Mouse (Mus musculus) forebrain, embryonic 14.5 days (tissue): ENCODE results near the gene Zbed6. TPM values are rescaled to one million over a fixed set of nuclear protein-coding genes. Genes with fewer than 3 reads are reported as not detected.

ENCODE experiments used
- ATAC-seq: fragments of 200-750 bp; cut with Nextera tagmentation; 2 replicates; pipeline ENCODE4 v1.8.0; 2017; ENCODE audit warnings: mild to moderate bottlenecking, moderate library complexity
- DNase-seq: peaks from one replicate; pipeline ENCODE4 v3.0.0-alpha.2; 2015; ENCODE audit warnings: low spot score
- H3K27ac ChIP-seq: fragments of 300-500 bp; sonication (generic); 2 replicates; pipeline ENCODE4 v1.5.1; 2014; ENCODE audit warnings: low read depth, mild to moderate bottlenecking, control low read depth, low read length, moderate library complexity
- H3K27me3 ChIP-seq: fragments of 300-500 bp; sonication (generic); replicated peaks from 2 replicates; pipeline ENCODE4 v1.6.1; 2014; ENCODE audit warnings: low read length, control low read depth, mixed read lengths; ENCODE audit not compliant: control insufficient read depth, insufficient read depth
- H3K36me3 ChIP-seq: fragments of 300-500 bp; sonication (generic); 2 replicates; pipeline ENCODE4 v1.6.1; 2014; ENCODE audit warnings: low read length, control low read depth; ENCODE audit not compliant: control insufficient read depth, insufficient read depth
- H3K4me1 ChIP-seq: fragments of 300-500 bp; sonication (generic); 2 replicates; pipeline ENCODE4 v1.6.1; 2014; ENCODE audit warnings: antibody characterized with exemption, low read length, control low read depth; ENCODE audit not compliant: control insufficient read depth, insufficient read depth
- H3K4me2 ChIP-seq: fragments of 300-500 bp; sonication (generic); 2 replicates; pipeline ENCODE4 v1.6.1; 2014; ENCODE audit warnings: mild to moderate bottlenecking, control low read depth, low read length
- H3K4me3 ChIP-seq: fragments of 300-500 bp; sonication (generic); 2 replicates; pipeline ENCODE4 v1.5.1; 2014; ENCODE audit warnings: low read depth, low read length, control low read depth
- H3K9ac ChIP-seq: fragments of 300-500 bp; sonication (generic); 2 replicates; pipeline ENCODE4 v1.6.1; 2014; ENCODE audit warnings: mild to moderate bottlenecking, low read length, control low read depth, moderate library complexity
- H3K9me3 ChIP-seq: fragments of 300-500 bp; sonication (generic); replicated peaks from 2 replicates; pipeline ENCODE4 v1.6.1; 2016; ENCODE audit warnings: low read length, control low read depth, mixed read lengths; ENCODE audit not compliant: control insufficient read depth
- WGBS: fragments of 180-500 bp; shearing (Covaris S2); extraction: QIAGEN DNeasy Blood & Tissue Kit; methylation state at CpG from one replicate; pipeline ENCODE4 v1.1.7; 2014; 5-methylcytosine and 5-hydroxymethylcytosine counted together
- polyA plus RNA-seq: library from polyadenylated mRNA; unstranded; fragments of >200 nt; fragmentation: Nextera tagmentation; extraction: Ambion mirVana; gene quantifications from 2 replicates; pipeline ENCODE4 v1.2.1, GENCODE M21; 2014

The Zbed6 gene
- polyA plus RNA-seq, 1 experiment from 2014 or later = not detected

DNA sequence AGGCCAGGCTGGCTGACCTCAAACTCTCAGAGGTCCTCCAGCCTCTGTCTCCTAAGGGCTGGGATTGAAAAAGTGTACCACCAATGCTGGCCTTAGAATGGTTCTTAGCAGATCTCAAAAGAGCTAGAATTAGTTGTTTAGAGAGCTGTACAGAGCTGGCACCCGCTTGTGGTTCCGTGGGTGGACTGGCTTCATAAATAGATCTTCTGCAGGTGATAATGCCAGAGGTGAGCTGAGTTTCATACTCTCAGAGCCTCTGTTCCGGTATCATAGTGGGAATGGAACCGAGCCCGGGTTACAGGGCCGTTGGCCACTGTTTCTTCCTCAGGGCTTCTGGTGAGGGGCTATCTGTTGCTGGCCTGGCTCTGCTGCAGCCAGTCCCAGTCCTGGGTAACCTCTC is 30.4 kb upstream of the Zbed6 start:
- no peak for ATAC-seq
- DNase-seq = no peak
- Histone ChIP-seq H3K27ac (no peak overlapping the region), H3K4me1 (no peaks in the 10 kb centered on the region), H3K27me3 (no peaks in the 10 kb centered on the region), H3K36me3 (no peaks in the 10 kb centered on the region), H3K9me3 (no peaks in the 10 kb centered on the region), H3K4me2 (no peak overlapping the region), H3K9ac (no peak overlapping the region), H3K4me3 (no peak overlapping the region)
- WGBS = 95% methylated on average over 6 of the region's 6 CpGs

GRCm38 (mm10) chr1:133689897-133690296 is 29.2 kb upstream of the Zbed6 start, which contains the start of gene Lax1:
Gene Lax1 (minus strand): TSS chr1:133690108.
- DNase-seq (no peak), ATAC-seq (no peak)
- Histone ChIP-seq H3K4me1 (no peaks in the 10 kb centered on the region), H3K36me3 (no peaks in the 10 kb centered on the region), H3K4me2 (no peak within 1 kb of the TSS), H3K27ac (no peak within 1 kb of the TSS), H3K27me3 (no peaks in the 10 kb centered on the region), H3K9me3 (no peaks in the 10 kb centered on the region), H3K9ac (no peak within 1 kb of the TSS), H3K4me3 (no peak within 1 kb of the TSS)
- 69% methylated on average over 6 of the region's 6 CpGs for WGBS

GRCm38 (mm10) chr1:133688301-133688700 is 27.6 kb upstream of the Zbed6 start:
- H3K4me3 ChIP-seq = no peak overlapping the region
- no peaks in the 10 kb centered on the region for H3K27me3 ChIP-seq
- ATAC-seq (no peak), DNase-seq (no peak)
- H3K36me3 ChIP-seq = no peaks in the 10 kb centered on the region
- H3K9ac ChIP-seq = no peak overlapping the region
- H3K4me2 ChIP-seq = no peak overlapping the region
- H3K4me1 ChIP-seq = no peaks in the 10 kb centered on the region
- no peaks in the 10 kb centered on the region for H3K9me3 ChIP-seq
- WGBS = 78% methylated on average over 7 of the region's 7 CpGs
- no peak overlapping the region for H3K27ac ChIP-seq

DNA sequence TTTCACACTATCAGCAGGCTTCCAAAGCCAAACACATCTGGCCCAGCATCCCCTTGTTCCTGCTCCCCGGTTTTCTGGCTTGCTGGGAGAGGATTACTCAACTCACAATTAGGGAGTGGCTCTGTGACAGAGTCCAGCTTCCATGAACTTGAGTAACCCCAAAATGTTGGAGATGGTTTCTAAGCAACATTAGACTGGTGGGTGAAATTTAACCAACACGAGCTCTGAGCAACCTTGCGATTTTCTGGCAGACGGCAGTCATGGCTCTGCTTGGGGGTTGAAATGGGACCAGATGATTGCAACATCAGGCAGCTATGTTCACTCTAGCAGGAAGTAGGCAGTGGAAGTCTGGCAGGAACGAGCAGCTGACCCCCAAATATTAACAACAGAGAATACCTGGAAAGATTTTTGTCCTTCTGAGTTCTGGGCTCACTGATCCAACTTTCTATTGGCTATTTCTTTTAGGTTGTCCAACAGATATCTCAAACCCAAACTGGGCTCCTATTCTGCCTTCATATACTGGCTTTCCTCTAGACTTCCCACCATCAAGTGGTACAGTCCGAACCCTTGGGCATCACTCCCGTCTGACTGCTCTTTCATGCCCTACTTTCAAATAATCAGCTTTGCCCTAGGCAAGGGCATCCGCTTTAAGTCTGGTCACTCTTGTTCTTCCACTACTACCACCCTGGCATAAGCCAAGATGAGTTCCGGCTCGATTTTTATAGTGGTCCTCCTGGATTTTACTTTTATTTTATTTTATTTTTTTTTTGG is 25.2 kb upstream of the Zbed6 start:
- Histone ChIP-seq H3K4me3 (no peak overlapping the region), H3K9me3 (no peaks in the 10 kb centered on the region), H3K4me1 (no peaks in the 10 kb centered on the region), H3K36me3 (no peaks in the 10 kb centered on the region), H3K4me2 (no peak overlapping the region), H3K27ac (no peak overlapping the region), H3K9ac (no peak overlapping the region), H3K27me3 (no peaks in the 10 kb centered on the region)
- 81% methylated on average over 10 of the region's 10 CpGs for WGBS
- DNase-seq (no peak), ATAC-seq (no peak)

- Histone ChIP-seq H3K4me3 (no peak overlapping the region), H3K9ac (no peak overlapping the region), H3K4me2 (no peak overlapping the region), H3K9me3 (no peaks in the 10 kb centered on the region), H3K36me3 (no peaks in the 10 kb centered on the region), H3K27ac (no peak overlapping the region), H3K4me1 (no peaks in the 10 kb centered on the region), H3K27me3 (no peaks in the 10 kb centered on the region)
- 67% methylated on average over 3 of the region's 3 CpGs for WGBS
- DNase-seq (no peak), ATAC-seq (no peak)
Measured at GRCm38 (mm10) chr1:133671801-133672200, 11.1 kb upstream of the Zbed6 start.

DNA sequence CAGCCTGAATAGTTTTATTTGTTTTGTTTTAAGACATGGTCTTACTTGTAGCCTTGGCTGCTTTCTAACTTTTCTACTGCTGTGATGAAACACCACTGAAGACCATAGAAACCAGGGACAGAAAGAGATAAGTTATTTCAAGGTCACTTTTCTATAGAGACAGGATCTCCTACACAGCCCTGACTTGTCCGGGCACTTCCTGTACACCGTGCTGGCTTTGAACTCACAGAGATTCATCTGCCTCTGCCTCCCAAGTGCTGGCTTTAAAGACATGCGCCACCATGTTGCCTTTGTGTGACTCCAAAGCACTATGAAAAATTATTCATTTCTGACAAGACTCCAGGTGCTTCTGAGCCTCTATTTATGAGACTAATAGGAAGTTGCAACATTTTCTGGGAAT is 10.6 kb upstream of the Zbed6 start:
- no peak overlapping the region for H3K9ac ChIP-seq
- no peak for DNase-seq
- H3K4me2 ChIP-seq = no peak overlapping the region
- 98% methylated on average over 3 of the region's 3 CpGs for WGBS
- no peaks in the 10 kb centered on the region for H3K4me1 ChIP-seq
- no peak for ATAC-seq
- no peaks in the 10 kb centered on the region for H3K9me3 ChIP-seq
- H3K27me3 ChIP-seq = no peaks in the 10 kb centered on the region
- no peaks in the 10 kb centered on the region for H3K36me3 ChIP-seq
- H3K4me3 ChIP-seq = no peak overlapping the region
- H3K27ac ChIP-seq = no peak overlapping the region

DNA sequence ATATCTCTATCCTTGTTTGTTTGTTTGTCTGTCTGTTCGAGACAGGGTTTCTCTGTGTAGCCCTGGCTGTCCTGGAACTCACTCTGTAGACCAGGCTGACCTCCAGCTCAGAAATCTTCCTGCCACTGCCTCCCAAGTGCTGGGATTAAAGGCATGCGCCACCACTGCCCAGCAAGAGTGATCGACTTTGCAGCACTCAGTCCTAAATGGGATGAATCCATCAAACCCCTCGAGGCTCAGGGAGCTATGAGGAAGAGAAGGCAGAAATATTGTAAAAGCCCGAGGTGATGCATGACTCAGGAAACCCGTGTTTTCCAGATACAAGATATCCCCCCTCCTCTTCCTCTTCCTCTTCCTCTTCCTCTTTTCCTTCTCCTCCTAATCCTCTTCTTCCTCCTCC is 10.1 kb upstream of the Zbed6 start:
- DNase-seq = no peak

DNA sequence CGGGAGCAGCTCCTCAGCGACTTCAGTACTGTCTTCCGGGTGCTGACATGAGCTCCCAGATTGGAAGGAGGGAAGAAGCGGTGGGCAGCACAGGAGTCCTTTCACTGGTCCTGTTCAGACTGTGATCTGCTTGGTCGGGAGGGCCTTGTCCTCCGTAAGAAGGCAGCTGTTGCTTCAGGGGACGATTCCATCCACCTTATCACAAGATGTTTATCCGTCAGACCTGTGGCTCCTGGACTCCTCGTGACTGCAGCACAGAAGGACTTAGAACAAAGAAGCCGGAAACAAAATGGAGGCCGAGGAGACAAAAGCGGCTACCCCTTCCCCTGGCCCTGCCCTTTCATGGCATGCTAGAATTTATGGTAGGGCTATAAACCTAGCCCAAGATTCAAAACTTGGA is 9.5 kb upstream of the Zbed6 start:
- H3K9me3 ChIP-seq = no peaks in the 10 kb centered on the region
- no peaks in the 10 kb centered on the region for H3K27me3 ChIP-seq
- no peak overlapping the region for H3K4me3 ChIP-seq
- WGBS = 82% methylated on average over 12 of the region's 12 CpGs
- no peak overlapping the region for H3K4me2 ChIP-seq
- H3K27ac ChIP-seq = no peak overlapping the region
- no peaks in the 10 kb centered on the region for H3K4me1 ChIP-seq
- no peaks in the 10 kb centered on the region for H3K36me3 ChIP-seq
- DNase-seq = no peak
- no peak overlapping the region for H3K9ac ChIP-seq
- no peak for ATAC-seq

More for the DNA sequence above, 10.1 kb upstream of the Zbed6 start:
- no peak for ATAC-seq
- Histone ChIP-seq H3K4me1 (no peaks in the 10 kb centered on the region), H3K4me2 (no peak overlapping the region), H3K36me3 (no peaks in the 10 kb centered on the region), H3K9ac (no peak overlapping the region), H3K9me3 (no peaks in the 10 kb centered on the region), H3K27ac (no peak overlapping the region), H3K4me3 (no peak overlapping the region), H3K27me3 (no peaks in the 10 kb centered on the region)
- WGBS = 86% methylated on average over 6 of the region's 6 CpGs

DNA sequence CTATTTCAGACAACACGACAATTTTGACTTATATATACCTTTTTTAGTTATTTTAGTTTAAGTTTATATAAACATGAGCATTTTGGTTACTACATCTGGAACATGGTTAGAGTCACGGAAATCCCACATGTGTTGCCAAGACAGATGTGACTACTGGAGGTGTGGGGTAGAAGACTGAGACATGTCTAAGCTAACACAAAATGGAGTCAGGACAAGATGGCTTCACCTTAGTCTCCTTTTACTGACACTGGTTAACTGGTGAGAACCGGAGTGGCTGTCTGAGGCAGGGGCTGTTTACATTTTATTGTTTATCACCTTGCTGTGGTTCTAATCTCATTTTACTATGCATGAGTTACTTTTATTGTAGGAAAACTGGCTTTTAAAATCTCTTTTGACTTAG is 7.9 kb upstream of the Zbed6 start:
- no peaks in the 10 kb centered on the region for H3K9me3 ChIP-seq
- WGBS = 87% methylated on average over 3 of the region's 3 CpGs
- ATAC-seq (no peak), DNase-seq (no peak)
- H3K4me1 ChIP-seq = no peaks in the 10 kb centered on the region
- no peaks in the 10 kb centered on the region for H3K36me3 ChIP-seq
- H3K27me3 ChIP-seq = no peaks in the 10 kb centered on the region
- no peak overlapping the region for H3K27ac ChIP-seq
- H3K4me3 ChIP-seq = no peak overlapping the region
- no peak overlapping the region for H3K4me2 ChIP-seq
- no peak overlapping the region for H3K9ac ChIP-seq
